Mouse (Mus musculus): ENCODE results near the gene Gpc1.
A peak's percentile ranks its signal among the peaks of the same experiment; 100 is the strongest.

The Gpc1 gene

DNA sequence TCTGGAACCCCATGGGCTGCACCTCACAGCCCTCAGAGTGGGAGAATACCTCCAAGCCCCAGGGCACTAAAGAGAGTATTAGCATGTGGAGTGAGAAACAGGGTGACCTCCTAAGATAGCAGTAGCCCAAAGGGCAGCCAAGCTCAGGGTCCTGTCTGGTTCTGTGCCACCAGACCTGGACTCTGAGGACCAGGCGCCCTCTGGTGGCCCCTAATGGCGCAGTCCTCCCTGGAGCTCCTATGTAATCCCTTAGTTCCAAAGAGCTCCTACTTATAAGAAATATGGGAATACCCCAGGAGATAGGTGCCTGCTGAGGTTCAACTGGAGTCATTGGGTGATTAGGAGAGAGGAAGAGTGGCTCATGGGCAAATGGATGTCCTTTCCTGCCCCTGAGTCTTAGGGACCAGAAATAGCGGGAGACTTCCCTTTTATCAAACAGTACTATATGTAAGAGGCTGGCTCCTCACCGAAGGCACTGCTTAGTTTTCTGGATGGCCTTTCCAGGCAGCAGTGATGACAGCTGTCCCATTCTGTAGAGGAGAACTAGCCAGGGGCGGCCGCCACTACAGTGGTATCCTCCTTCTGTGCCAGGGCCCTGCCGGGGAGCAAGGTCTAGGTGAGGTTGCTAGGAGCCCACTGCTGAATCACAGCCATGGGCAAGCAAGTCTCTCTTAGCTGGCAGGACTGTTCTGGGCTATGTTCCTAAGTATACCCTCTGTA, 2.7 kb downstream of the Gpc1 start:
- DNase-seq (ENCODE audit: extremely low spot score), result peak; percentile 78

DNA sequence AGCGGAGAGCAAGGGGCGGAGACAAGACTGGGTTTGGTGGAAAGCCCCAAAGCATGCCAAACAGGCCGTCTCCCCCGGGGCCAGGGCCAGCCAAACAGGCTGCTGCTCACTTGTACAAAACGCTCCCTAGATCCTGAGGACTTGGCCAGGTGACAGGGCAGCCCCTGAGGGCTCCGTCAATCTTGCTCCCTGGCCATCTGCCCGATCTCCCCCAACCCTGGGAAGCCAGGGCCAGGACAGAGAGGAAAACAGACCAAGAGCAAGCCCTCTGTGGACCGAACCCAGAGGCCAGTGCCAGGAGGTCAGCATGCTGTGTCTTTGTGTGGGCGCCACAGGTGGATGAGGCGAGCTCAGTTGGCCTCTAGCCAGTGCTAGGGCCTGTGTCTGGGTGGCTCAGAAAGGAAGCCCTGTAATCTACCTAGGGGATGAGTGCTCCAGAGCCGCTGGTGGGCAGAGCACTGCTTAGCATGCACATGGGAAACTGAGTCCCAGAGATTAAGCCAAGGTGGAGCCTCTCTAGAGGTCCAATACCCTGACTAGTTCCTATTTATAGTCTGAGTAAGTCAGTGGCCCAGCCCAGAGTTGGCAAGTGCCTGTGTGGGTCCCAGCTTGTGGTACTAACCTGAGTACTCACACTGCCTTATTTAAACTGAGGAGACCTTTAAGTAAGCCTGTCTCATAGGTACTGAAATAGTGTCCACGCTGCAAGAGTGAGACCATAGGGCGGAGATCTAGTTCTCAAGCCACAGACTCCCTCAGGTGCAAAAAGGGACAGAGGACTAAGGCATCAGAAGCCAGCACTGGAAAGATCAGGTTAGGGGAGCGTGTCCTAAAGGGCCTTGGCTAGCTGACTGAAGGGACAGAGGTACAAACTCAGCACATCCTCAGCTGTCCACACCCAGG, 6.7 kb downstream of the Gpc1 start:
- no peak for DNase-seq (ENCODE audit: extremely low spot score)

DNA sequence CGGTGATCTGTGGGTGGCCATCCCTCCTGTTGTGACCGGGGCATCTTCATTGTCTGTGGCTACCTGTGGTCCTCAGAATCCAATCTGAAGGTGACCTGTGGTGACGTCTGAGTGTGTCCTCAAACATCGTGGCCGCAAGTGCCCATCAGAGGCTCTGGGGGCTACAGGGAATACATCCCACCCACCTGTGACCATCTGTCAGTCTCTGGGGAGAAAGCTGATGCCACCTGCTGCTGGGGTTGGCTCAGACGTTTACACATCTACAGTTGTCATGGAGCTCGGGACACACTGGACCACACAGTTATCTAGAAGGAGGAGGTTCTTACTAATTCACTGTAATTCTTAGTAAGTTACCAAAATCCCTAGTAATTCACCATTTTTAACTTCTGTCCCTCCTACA, 7.8 kb downstream of the Gpc1 start:
- DNase-seq (ENCODE audit: extremely low spot score), result no peak

DNA sequence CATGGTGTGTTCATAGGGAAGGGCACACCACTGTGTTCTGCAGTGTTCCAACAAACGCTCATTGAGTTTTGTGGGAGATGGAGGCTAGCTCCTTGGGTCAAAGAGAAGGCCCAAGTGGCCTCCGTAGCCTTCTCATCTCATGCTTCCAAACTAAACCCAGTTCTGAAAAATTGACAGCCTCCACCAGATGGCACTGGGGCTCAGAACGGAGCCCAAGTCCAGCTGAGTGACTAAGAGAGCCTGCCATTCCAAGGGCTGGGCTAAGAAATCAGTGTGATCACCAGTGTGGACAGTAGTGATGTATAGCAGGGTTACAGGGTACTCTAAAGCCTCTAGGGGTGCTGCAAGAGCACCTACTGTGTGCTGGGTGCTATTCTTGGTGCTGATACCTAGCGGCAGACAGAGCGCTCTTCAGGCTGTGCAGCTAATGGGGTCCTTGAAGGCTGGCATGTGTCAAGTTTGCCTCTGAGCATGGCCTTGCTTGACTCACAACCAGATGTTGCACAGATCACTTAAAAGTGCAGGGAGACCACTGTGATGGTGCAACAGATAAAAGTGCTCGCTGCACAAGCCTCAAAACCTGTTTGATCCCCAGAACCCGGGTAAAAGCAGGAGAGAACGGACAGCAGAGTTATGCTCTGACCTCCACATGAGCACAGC, 8.9 kb downstream of the Gpc1 start:
- DNase-seq (ENCODE audit: extremely low spot score), result no peak

DNA sequence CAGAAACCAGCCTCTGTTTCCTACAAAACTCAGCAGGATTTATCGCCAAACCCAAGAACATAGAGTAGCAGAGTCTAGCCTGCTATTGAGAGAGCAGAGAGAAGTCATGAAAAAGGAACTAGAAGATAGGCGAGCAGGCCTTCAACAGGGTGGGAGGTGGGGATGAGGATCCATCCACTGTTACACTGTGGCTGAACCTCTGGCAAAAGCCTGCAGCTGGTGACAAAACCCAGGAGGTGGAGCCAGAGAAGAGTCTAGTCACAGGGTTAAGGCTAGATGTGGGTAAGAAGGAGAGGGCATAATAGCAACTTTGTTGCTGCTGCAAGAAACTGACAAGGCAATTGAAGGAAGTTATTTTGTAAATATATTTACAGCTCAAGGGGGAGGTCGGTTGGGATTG, 10.0 kb downstream of the Gpc1 start:
- DNase-seq (ENCODE audit: extremely low spot score), result no peak

DNA sequence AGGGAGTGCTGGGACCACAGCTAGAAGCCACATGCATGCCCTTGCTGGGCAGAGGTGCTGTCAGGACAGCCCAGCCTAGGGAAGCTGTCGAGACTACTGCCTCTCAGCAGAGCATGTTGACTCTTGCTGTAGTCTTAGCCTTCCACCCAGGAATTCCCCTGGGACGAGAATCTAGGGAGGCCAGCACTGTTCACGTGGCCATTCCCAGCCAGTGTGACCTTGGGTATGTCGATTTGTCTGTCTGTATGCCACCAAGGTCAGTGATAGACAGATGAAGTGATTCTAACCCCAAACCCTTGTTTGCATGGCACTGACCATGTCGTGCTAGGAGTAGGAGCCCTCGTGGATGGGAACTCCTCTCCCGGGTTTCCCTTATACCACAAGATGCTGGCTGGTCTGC, 14.4 kb downstream of the Gpc1 start:
- no peak for DNase-seq (ENCODE audit: extremely low spot score)

DNA sequence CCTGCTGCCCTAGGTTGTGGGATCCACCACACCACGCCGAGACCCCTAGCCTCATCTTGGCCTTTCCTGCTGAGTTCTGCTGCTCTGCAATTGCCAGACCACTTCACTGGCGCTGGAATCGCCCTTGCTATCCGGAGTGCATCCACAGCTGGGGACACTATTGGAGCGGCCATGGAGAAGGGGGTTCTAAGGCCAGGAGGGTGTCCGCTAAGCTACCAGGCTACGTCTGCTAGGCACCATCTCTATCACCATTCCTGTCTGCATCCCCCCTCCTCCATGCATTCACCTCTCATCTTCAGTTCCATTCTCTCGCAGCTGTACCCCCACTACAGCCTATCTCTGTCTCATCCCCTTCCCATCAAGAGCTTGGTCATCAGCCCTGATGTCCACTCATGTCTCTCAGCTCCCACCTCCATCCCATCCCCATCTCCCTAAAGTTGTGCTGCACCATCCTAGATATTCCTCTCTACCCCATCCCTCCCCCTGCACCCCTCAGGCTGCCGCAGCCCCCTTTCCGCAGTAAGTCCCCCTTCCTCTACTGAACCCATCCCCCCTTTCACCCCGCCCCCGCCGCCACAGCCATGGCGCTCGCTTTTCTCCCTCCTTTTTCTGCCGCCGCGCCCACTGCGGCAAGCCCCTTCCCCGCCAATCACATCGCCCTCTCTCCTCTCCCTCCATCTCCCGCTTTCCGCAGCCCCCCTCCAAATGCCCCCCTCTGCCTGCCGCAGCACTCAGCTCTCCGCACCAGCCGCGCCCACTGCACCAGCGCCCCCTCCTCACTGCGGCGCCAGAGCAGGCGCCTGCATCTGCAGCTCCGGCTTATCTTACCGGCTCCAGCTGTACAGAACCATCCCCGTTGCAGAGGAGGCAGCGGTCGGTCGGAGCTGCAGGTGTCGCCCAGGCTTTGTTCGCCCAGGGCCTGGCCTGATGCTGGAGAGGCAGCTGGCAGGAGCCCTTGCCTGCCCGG, 16.7 kb downstream of the Gpc1 start:
- peak; percentile 60 for DNase-seq (ENCODE audit: extremely low spot score)

DNA sequence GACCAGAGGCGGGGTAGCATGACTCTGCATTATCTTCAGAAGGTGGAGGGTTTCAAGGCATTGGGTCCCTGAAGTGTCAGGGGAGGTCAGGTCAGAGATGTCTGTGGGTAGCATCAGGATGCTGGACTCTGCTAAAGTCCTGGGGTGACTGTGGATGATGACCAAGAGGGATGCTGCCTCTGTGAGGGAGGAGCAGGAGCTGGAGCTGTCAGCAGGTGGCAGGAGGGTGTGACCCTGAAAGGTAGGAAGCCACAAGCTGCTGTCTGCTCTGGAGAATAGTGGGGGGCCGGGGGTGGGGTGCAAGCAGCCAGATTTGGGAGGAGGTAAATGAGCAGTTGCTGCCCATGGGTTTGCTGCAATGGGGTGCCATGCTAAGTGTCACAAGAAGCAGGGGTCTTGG, 18.0 kb downstream of the Gpc1 start:
- no peak for DNase-seq (ENCODE audit: extremely low spot score)

DNA sequence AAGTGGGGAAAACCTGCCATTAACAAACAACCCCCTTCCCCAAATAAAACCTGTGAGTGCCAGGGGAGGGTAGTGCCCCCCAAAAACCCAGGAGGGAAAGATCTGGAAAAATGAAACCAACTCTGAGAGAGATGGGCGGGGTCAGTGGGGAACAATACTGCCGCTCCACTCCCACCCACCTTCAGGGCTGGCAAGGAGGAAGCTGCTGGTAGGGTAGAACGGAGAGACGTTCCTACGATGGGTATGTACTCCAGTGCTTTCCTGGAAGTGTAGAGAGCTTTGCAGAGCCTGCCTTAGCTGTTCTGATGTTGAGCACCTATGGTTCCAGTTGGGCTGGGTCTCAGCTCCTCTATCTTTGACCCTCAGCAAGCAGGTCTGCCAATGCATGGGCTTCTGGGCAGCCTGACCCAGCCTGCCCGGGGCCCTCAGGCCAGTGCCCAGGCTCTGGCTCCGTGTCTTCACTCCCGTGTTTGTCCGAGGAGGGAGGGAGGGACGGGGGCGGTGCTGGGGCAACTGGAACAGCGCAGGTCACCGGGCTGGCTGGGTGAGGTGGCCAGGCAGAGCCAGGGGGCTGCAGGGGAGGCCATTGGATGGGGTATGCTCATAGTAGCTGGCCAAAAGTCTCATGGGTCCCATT, 18.6 kb downstream of the Gpc1 start:
- DNase-seq (ENCODE audit: extremely low spot score), result no peak

DNA sequence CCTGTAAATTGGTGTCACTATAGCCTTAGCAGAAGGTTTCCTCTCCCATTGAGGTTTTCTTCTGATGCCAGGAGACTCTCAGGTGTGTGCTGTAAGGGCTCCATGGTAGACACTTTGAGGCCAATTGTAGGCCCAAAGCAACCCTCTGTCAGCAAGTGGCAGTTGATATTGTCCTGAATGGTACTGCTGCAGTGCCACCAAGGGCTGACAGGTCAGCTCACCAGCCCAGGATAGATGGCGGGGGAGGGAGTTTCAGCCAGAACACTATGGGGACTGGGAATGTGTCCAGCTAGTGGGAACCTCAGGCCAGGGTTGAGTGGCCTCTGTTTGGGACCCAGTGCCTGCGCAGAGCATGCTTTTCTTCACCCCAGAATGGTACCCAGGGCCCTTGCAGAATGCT, 21.0 kb downstream of the Gpc1 start:
- no peak for DNase-seq (ENCODE audit: extremely low spot score)

DNA sequence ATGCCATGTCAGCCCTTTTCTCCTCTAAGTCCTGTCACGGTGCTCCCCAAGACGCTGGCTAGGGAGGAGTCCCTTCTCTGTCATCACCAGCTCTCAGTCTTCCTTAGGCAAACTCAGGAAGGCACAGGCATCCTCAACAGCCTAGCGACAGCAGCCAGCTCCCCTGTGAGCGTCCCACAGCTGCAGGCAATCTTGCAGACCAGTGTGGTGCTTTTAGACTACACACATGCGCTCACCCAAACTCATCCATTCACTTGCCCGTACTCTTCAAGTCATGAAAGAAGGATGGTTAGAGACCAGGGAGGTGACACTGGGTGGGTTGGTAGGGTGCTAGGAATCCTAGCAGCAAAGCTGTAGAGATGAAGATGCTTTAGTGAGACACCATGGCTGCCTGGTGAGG, 30.1 kb downstream of the Gpc1 start:
- DNase-seq (ENCODE audit: extremely low spot score), result no peak

DNA sequence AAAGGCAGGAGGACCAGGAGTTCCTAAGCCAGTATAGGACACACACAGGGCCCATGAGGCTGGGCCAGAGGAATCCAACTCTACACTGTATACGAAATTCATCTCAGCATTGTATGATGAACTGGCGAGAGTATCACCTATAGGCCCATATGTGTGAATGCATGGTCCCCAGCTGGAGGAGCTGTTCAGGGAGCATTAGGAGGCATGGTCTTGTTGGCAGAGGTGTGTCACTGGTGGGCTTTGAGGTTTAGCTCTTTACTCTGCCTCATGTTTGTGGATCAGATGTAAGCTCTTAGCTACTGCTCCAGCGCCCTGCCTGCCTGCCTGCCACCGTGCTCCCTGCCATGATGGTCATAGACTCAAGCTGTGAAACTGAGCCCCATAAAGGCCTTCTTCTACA, 31.8 kb downstream of the Gpc1 start:
- no peak for DNase-seq (ENCODE audit: extremely low spot score)

DNA sequence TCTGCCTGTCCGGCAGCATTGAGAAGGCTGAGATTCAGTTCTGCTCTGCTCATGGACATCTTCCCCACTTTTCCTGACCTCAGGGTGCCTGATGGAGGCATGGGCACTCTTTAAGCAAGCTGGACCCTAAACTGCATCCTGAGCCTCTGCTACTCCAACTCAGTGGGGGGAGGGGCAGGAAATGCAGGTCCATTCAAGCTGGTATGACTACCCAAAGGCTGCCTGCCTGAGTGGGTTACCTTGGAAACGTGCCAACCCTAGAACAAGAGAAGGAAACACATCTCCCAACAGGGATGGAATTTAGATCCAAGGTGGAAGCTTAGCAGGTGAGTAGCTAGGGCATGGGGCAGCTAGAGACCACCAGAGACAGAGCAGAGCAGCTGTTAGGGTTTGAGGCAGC, 34.7 kb downstream of the Gpc1 start:
- DNase-seq (ENCODE audit: extremely low spot score), result no peak

DNA sequence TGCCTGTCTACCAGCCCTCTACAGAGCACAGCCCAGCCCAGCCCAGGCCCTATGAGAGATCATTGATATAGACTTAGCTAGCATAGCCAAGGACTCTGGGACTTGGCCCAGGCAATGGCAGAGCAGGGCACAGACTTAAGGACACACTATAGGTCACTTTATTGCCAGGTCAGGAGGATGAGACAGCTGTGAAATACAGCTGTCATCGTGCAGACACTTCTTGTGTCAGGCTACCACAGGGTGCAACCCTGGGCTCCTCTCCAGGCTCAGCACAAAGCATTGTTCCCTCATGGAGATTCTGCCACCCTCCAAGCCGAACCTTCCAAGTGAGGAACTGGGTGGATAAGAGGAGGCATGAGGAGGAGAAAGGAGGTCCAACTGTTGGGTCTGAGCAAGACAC, 38.5 kb downstream of the Gpc1 start:
- no peak for DNase-seq (ENCODE audit: extremely low spot score)

DNA sequence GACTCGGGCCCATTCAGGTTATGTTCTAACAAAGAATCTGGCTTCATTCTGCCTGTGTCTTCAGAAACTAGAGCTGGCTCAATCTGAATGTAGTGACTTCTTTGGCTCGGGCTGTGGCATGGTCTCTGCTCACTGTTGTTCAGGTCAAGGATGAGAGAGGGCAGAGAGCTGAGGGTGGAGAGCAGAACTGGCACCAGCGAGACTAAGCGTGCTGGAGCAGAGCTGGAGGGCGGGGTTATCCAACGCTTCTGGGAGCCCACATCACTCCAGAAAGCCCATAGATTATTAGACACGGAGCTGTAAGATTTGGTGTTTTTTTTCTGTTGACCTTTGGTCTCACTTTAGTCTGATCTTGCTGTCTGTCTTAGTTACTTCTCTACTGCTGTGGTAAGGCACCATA, 41.2 kb downstream of the Gpc1 start:
- no peak for DNase-seq (ENCODE audit: extremely low spot score)

DNA sequence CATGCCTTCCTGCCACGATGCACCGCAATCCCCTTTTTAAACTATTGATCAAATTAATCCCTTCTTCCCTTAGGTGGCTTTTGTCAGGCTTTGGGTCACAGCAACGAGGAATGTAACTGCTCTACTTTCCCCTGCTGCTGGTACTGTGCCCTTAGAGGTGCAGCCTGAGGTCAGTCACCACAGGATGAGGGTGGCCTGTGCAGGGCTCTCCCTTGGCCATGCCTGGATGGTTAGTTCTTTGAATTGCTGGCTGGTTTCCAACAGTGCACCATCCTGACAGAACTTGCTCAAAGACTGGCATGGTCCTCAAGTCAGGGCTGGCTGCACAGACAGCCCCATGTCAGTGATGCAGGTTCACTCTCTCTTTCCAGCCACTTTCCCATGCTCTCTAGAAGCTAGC, 42.6 kb downstream of the Gpc1 start:
- no peak for DNase-seq (ENCODE audit: extremely low spot score)

DNA sequence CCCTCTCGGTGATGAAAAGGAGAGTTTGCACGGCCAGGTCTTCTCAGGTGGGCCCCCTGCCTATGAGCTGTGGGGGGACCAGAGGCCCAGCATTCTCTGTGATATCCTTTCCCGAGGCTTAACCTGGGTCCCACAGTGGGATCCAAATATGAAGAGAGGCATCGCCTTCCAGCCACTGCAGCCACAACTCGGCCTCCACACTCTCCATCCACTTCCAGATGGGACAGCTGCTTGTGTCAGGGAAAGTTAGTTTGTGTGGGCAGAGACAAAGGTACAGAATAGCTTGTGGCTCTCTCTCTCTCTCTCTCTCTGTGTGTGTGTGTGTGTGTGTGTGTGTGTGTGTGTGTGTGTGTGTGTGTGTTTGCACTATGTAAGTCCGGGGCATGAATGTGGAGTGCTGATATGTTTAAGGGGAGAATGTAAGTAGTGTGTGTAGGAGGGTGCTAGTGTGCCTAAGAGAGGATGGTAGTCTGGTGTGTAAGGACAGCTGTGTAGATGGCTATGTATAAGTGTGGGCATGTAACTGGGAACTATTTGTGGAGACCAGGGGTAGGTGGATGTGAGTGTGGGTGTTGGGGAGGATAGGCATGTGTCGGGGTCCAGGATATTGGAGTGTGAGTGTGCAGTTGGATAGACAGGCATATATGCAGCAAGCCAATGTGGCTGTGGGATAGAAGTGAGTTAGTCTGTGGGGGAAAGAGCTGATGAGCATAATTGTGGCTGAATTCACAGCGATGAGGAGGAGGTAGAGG, 44.1 kb downstream of the Gpc1 start:
- no peak for DNase-seq (ENCODE audit: extremely low spot score)

DNA sequence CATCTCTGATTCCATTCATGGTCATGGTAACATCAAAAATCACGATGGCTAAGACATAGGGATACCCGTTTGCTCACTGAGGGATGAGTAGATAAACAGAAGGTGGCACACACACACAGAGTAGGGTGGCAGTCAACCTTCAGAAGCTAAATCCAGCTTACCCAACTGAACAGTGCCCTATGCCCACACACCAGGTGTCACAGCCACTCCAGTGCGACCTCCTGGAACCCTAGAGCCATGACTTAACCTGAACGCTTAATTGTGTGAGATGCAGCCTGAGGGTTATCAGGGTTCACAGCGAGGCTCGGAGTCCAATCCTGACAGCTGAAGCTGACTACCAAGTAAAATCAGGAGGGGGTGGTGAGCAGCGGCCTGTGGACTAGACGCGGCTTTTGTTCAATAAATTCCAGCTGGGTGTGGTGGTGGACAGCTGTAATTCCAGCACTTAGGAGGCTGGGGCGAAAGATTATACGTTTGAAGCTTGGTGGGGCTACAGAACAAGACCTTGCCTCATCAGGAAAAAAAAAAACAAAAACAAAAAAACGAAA, 46.1 kb downstream of the Gpc1 start:
- no peak for DNase-seq (ENCODE audit: extremely low spot score)

DNA sequence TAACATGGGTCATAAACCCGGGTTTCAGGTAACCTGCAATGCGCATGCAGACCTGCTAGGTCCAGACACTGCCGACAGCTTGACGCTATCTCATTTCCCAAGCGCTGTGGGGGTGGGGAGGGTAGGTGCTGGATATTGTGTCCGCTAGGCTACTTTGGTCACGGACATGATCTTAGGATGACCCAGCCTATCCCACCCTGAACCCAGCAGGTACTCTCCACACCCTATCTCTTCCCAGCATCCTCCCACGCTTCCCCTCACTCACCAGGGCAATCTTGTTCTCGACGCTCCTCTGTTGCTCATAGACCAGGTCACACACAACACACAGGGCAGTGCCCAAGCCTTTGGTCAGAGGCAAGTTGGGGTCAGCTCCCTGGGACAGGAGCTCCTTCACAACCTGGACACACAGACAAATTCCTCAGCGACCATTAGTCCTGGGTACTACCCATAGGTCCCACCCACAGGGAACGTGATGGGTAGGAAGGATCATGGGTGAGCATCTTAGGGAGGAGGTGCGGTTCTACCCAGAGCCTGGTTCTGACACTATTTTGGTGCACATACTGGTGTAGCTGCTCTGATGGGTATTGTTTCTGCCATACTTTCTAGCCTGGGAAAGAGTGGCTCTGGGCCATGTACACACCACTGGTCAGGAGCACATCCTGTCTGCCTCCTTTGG, 46.8 kb downstream of the Gpc1 start:
- DNase-seq (ENCODE audit: extremely low spot score), result no peak

DNA sequence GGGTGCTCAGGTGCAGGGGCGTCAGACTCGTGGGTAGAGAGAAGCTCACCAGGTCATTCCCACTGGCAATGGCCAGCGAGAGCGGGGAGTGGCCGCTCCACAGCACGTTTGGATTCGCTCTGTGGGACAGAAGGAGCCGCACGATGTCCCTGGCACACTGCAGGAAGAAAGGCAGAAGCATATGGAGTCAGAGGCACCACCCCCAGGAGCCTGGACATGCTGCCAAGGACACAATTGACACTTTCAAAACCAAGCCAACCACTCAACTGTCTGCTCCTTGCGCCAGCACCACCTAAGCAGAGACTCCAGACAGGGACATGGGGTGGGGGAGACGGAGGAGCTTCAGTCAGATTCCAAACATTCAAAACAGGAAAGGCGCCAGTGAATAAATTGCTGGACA, 47.8 kb downstream of the Gpc1 start:
- no peak for DNase-seq (ENCODE audit: extremely low spot score)
